Mouse (Mus musculus) limb, embryonic 14.5 days (tissue): ENCODE results near the gene Rnf216. TPM values are rescaled to one million over a fixed set of nuclear protein-coding genes. Genes with fewer than 3 reads are reported as not detected.

ENCODE experiments used
- ATAC-seq: fragments of 200-750 bp; cut with Nextera tagmentation; 2 replicates; pipeline ENCODE4 v1.8.0; 2017; ENCODE audit warnings: low read depth, moderate number of reproducible peaks, moderate TSS enrichment; ENCODE audit not compliant: low FRiP score
- DNase-seq: peaks from one replicate; pipeline ENCODE4 v3.0.0-alpha.2; 2015; ENCODE audit warnings: low spot score
- H3K27ac ChIP-seq: fragments of 300-500 bp; sonication (generic); replicated peaks from 2 replicates; pipeline ENCODE4 v1.5.1; 2014; ENCODE audit warnings: low read depth, mild to moderate bottlenecking, low read length, moderate library complexity, mixed read lengths
- H3K27me3 ChIP-seq: fragments of 300-500 bp; sonication (generic); 2 replicates; pipeline ENCODE4 v1.6.1; 2014; ENCODE audit warnings: low read length, mixed read lengths; ENCODE audit not compliant: control insufficient read depth, insufficient read depth
- H3K36me3 ChIP-seq: fragments of 300-500 bp; sonication (generic); 2 replicates; pipeline ENCODE4 v1.6.1; 2014; ENCODE audit warnings: mild to moderate bottlenecking, low read length, moderate library complexity, mixed read lengths; ENCODE audit not compliant: control insufficient read depth, insufficient read depth
- H3K4me1 ChIP-seq: fragments of 300-500 bp; sonication (generic); 2 replicates; pipeline ENCODE4 v1.6.1; 2014; ENCODE audit warnings: antibody characterized with exemption, low read length, mixed read lengths; ENCODE audit not compliant: control insufficient read depth, insufficient read depth
- H3K4me2 ChIP-seq: fragments of 300-500 bp; sonication (generic); replicated peaks from 2 replicates; pipeline ENCODE4 v1.6.1; 2014; ENCODE audit warnings: low read depth, mild to moderate bottlenecking, low read length, moderate library complexity; ENCODE audit not compliant: severe bottlenecking
- H3K4me3 ChIP-seq: fragments of 300-500 bp; sonication (generic); replicated peaks from 2 replicates; pipeline ENCODE4 v1.5.1; 2014; ENCODE audit warnings: low read length
- H3K9ac ChIP-seq: fragments of 300-500 bp; sonication (generic); 2 replicates; pipeline ENCODE4 v1.6.1; 2014; ENCODE audit warnings: mild to moderate bottlenecking, low read depth, low read length, moderate library complexity; ENCODE audit not compliant: severe bottlenecking
- H3K9me3 ChIP-seq: fragments of 300-500 bp; sonication (generic); 2 replicates; pipeline ENCODE4 v1.6.1; 2016; ENCODE audit warnings: low read length; ENCODE audit not compliant: control insufficient read depth
- POLR2A ChIP-seq: fragments of 200-500 bp; IDR thresholded peaks from 2 replicates; pipeline ENCODE4 v1.8.0; 2012; ENCODE audit warnings: inconsistent platforms, mild to moderate bottlenecking, moderate library complexity, borderline replicate concordance; ENCODE audit not compliant: insufficient read depth, insufficient read length; ENCODE audit errors: extremely low read depth
- WGBS: fragments of 180-500 bp; shearing (Covaris S2); extraction: QIAGEN DNeasy Blood & Tissue Kit; methylation state at CpG from one replicate; pipeline ENCODE4 v1.1.7; 2014; 5-methylcytosine and 5-hydroxymethylcytosine counted together
- polyA plus RNA-seq, 2 experiments: library from polyadenylated mRNA; depleted of rRNA in 1 of 2; stranded (reverse) in 1 of 2; unstranded in 1 of 2; fragments of >200 nt; fragmentation: Nextera tagmentation in 1 of 2; extraction: Ambion mirVana in 1 of 2; gene quantifications; 2 replicates each; pipeline versions ENCODE4 v1.2.1 to v1.2.3; 2012 to 2014

Rnf216 gene
- polyA plus RNA-seq, 2 experiments, result 34.2 to 41.5 TPM

DNA sequence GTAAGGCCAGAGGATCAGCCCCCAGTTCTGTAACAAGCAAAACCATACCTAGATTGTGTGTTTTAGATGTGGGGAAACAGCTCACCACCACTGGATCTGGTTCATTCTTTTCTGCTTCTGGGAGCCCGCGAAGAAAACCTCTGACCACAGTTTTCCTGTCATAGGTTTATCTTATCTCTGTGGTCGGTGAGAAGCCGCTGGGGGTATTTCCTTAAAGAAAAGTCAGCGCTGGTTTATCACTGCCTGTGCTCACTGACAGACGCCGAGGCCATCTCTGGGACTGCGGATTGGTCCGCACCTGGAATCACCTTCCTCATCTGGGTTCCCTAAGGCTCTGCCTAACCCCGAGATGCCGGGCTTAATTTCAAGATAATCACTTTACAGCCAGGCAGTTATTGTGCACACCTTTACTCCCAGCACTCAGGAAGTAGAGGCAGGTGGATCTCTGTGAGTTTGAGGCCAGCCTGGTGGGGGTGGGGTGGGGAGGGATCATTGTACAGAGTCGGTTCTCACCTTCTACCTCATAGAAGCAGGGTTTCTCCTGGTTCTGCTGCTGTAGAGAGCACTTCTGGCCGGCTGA is 20.2 kb upstream of the Rnf216 start:
- no peak overlapping the region for H3K27ac ChIP-seq
- no peaks in the 10 kb centered on the region for H3K4me1 ChIP-seq
- TF ChIP-seq POLR2A, result no peak
- H3K9ac ChIP-seq, result no peak overlapping the region
- no peak overlapping the region for H3K4me2 ChIP-seq
- H3K4me3 ChIP-seq, result no peak overlapping the region
- H3K27me3 ChIP-seq, result no peaks in the 10 kb centered on the region
- 0 out of 2 replicates have a peak, but pooled peaks cover 4% of the 10 kb centered on the region for H3K9me3 ChIP-seq
- 79% methylated on average over 13 of the region's 13 CpGs for WGBS
- no peaks in the 10 kb centered on the region for H3K36me3 ChIP-seq
- DNase-seq (no peak), ATAC-seq (no peak)

GRCm38 (mm10) chr5:143130342-143130741 is 17.5 kb upstream of the Rnf216 start:
- Histone ChIP-seq H3K4me1 (no peaks in the 10 kb centered on the region), H3K4me3 (no peak overlapping the region), H3K9ac (no peak overlapping the region), H3K9me3 (0 out of 2 replicates have a peak, but pooled peaks cover 4% of the 10 kb centered on the region), H3K27me3 (no peaks in the 10 kb centered on the region), H3K36me3 (no peaks in the 10 kb centered on the region), H3K4me2 (no peak overlapping the region), H3K27ac (no peak overlapping the region)
- DNase-seq (no peak), ATAC-seq (no peak)
- WGBS, result 87% methylated on average over 7 of the region's 7 CpGs
- TF ChIP-seq POLR2A, result no peak

DNA sequence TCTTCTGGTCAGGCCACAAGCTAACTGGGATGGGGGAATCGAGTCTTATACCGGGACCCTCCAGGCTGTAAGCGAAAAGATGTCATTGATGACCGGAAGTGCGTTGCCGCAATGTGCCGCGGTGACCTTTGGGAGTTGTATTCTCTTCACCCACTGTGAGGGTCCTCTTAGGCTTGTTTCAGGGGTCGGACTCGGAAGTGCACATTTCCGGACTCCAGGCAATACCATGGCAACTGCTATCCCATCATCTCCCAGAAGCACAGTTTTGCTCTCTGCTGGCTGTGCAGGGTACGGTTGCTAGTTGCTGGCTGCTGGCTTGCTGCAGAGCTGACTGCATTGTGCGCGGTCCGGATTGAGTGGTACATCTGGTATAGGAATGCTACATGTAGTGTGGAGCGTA is 16.3 kb upstream of the Rnf216 start:
- H3K4me2 ChIP-seq, result no peak overlapping the region
- no peak overlapping the region for H3K9ac ChIP-seq
- no peaks in the 10 kb centered on the region for H3K27me3 ChIP-seq
- WGBS, result 94% methylated on average over 16 of the region's 16 CpGs
- no peak for TF ChIP-seq POLR2A
- DNase-seq (no peak), ATAC-seq (no peak)
- H3K4me1 ChIP-seq, result no peaks in the 10 kb centered on the region
- no peaks in the 10 kb centered on the region for H3K36me3 ChIP-seq
- H3K4me3 ChIP-seq, result no peak overlapping the region
- no peak overlapping the region for H3K27ac ChIP-seq
- H3K9me3 ChIP-seq, result 0 out of 2 replicates have a peak, but pooled peaks cover 4% of the 10 kb centered on the region

DNA sequence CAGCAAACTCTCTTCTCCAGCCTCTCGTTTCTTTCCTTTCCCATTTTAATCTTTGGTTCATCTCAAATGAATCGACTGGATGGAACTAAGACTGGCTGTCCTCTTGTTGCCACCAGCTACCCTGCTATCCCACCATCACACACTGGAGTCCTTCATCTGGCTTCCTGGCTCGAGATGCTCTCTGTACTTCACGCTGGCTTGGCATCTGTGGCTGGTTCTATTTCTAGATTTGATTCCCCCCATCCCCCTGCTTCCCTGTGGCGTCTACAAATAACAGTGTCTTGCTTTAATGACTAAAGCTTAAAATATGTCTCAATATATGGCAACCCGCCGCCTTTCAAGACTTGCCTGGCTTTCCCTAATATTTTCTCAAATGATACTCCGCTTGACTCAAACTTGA is 15.0 kb upstream of the Rnf216 start:
- no peak for ATAC-seq

GRCm38 (mm10) chr5:143126908-143127307 is 14.1 kb upstream of the Rnf216 start:
- Histone ChIP-seq H3K27ac (no peak overlapping the region), H3K9ac (no peak overlapping the region), H3K27me3 (no peaks in the 10 kb centered on the region), H3K4me1 (no peaks in the 10 kb centered on the region), H3K4me2 (no peak overlapping the region), H3K9me3 (0 out of 2 replicates have a peak, but pooled peaks cover 4% of the 10 kb centered on the region), H3K36me3 (no peaks in the 10 kb centered on the region), H3K4me3 (no peak overlapping the region)
- TF ChIP-seq POLR2A, result no peak
- DNase-seq, result no peak
- no peak for ATAC-seq
- 73% methylated on average over 4 of the region's 4 CpGs for WGBS

More for the DNA sequence above, 15.0 kb upstream of the Rnf216 start:
- no peak for TF ChIP-seq POLR2A
- Histone ChIP-seq H3K9me3 (0 out of 2 replicates have a peak, but pooled peaks cover 4% of the 10 kb centered on the region), H3K27me3 (no peaks in the 10 kb centered on the region), H3K4me1 (no peaks in the 10 kb centered on the region), H3K27ac (no peak overlapping the region), H3K4me3 (no peak overlapping the region), H3K4me2 (no peak overlapping the region), H3K36me3 (no peaks in the 10 kb centered on the region), H3K9ac (no peak overlapping the region)
- no peak for DNase-seq
- WGBS, result 75% methylated on average over 8 of the region's 8 CpGs
